14 mouse cellular contexts compared by ENCODE assay signal in the genomic region with DNA sequence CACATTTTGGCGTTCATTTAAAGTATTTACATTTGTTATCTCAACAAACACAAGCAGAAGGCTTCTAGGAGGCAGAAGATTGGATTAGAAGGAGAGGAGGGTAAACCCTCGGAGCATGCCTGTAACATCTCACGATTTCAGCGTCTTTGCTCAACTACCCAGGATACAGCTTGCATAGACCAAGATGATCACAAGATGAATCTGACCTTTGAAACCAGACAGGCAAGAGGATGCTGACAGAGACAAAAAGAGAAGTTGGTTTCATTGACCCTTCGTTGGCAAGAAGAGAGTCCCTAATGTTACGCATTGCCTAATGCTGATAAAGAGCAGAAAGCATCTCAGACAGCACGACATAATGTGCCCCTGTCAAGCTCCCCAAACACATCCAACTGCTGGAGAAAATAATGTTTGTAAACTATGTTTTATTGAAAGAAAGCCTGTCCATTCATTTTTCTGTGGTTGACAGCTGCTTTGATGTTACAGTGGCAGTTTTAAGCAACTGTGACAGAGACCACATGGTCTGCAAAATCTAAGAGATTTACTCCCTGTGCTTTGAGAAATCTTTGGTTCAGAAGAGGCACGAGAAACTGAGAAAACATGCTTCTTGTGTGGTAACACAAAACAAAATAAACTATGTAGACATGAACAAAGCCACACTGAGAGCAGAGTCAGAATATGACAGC.
"Had no signal": no experiment of that assay in that cellular context is flagged by ENCODE, and none has a peak within 500 bp of the region (broad histone marks: within the 10 kb centered on the region; RNA-seq: fewer than 3 reads in every experiment).

No protein-coding gene starts in this region.

- H3K36me3 ChIP-seq: hindbrain, embryonic 12.5 days; limb, embryonic 12.5 days; liver, embryonic 13.5 days; midbrain, embryonic 13.5 days had no signal

- H3K4me2 ChIP-seq: hindbrain, embryonic 12.5 days; limb, embryonic 12.5 days; liver, embryonic 13.5 days; midbrain, embryonic 13.5 days had no signal

- DNase-seq: layer of hippocampus, adult 9-11 months; layer of hippocampus, postnatal 36 days; liver; liver, embryonic 13.5 days; liver, postnatal 0 days; right cerebral cortex, adult 18-20 months; thymus, adult 2 months; thymus, postnatal 36 days had no signal

- ATAC-seq: hindbrain, embryonic 16.5 days; inflammation-experienced regulatory T-cells, adult 6 months; intestine, postnatal 0 days; liver, postnatal 0 days; midbrain, embryonic 13.5 days had no signal

- H3K27me3 ChIP-seq: hindbrain, embryonic 12.5 days had no signal

- H3K4me1 ChIP-seq: hindbrain, embryonic 12.5 days; limb, embryonic 12.5 days; liver, embryonic 13.5 days; midbrain, embryonic 13.5 days had no signal

- H3K4me3 ChIP-seq: hindbrain, embryonic 12.5 days; limb, embryonic 12.5 days; liver, embryonic 13.5 days; midbrain, embryonic 13.5 days had no signal

- H3K9ac ChIP-seq: hindbrain, embryonic 12.5 days; limb, embryonic 12.5 days; liver, embryonic 13.5 days; liver, postnatal 0 days; midbrain, embryonic 13.5 days had no signal

- H3K27ac ChIP-seq: hindbrain, embryonic 12.5 days; limb, embryonic 12.5 days; liver, embryonic 13.5 days; midbrain, embryonic 13.5 days had no signal

- H3K9me3 ChIP-seq: hindbrain, embryonic 12.5 days; limb, embryonic 12.5 days; liver, embryonic 13.5 days; midbrain, embryonic 13.5 days had no signal
